Mouse (Mus musculus): ENCODE data around the gene Nup153. TPM values are rescaled to one million over a fixed set of nuclear protein-coding genes. Genes with fewer than 3 reads are reported as not detected.
A peak's percentile ranks its signal among the peaks of the same experiment; 100 is the strongest.

Gene Nup153
- 10 to 100 TPM; 48.5 to 60.9 TPM for total RNA-seq (2021)
- long read RNA-seq, experiment 1, partial matches to known transcripts: 8 of 9 reads
- long read RNA-seq, experiment 1, other reads (novel, unspliced or antisense): 1 of 9 reads
- long read RNA-seq, experiment 2, full-length matches to known transcripts: 2 of 2 reads
- long read RNA-seq, experiment 2, partial matches to known transcripts: 0 of 2 reads
- long read RNA-seq, experiment 2, other reads (novel, unspliced or antisense): 0 of 2 reads

GRCm38 (mm10) chr13:46727837-46728268 is at the start of gene Nup153:
TSS of gene Nup153 (minus strand) at chr13:46727940.
- peak; percentile 100 for DNase-seq

DNA sequence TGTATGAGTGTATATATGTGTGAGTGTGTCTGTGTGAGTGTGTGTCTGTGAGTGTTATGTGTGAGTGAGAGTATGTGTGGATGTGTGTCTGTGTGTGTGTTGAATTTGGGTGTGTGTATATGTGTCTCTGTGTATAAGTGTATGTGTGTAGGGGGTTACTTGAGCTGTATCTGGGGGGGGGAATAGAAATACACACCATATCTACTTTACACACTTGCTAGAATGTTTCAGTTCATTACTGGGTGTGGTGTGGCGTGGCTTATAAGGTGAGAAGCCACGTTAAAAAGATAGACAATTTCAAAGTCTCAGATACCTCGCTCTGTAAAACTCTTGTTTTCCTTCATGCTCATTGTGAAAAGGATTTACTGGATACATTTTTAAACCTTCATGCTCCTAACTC is 49.7 kb upstream of the Nup153 start:
- DNase-seq: no peak

- no peak for DNase-seq
Observed at GRCm38 (mm10) chr13:46776636-46777305, 49.0 kb upstream of the Nup153 start.

DNA sequence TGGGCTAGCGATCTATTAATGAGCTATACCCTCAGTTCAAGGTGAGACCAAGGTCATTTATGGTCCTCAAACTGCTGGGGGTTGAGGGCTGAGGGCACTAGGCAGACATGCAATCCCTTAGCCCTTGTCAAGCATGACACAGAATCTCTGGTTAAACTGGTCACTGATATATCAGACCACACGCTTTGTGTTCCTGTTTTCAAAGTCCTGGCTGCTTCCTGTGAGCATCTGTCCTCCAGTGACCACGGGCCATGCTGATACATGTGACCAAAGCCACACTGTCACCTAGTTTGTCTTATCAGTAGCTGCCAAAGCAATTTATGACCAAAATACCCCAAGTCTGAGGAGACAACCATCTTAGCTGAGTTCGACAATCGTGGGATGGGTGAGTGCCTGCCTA is 47.3 kb upstream of the Nup153 start:
- no peak for DNase-seq

DNA sequence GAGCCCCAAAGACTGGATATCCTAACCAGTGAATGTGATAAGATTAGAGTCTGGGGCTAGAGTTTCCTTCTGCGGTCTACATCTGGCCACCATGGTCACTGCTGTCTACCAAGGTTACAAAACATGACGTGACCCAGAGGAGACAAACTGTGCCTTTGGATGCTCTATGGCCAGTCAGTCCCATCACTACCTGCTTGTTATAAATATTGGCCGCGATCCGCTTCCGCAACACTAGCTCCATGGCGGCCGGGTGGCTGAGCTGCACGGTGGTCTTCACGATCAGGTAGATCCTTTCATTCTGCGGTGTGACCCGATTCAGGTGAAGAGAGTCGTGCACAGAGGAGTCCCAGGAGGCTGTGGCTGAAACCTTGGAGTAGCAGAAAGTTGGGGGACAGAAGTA is 44.8 kb upstream of the Nup153 start:
- no peak for DNase-seq

- DNase-seq: no peak
Observed at GRCm38 (mm10) chr13:46765361-46765760, 37.6 kb upstream of the Nup153 start.

GRCm38 (mm10) chr13:46763210-46763609 is 35.5 kb upstream of the Nup153 start:
- no peak for DNase-seq

DNA sequence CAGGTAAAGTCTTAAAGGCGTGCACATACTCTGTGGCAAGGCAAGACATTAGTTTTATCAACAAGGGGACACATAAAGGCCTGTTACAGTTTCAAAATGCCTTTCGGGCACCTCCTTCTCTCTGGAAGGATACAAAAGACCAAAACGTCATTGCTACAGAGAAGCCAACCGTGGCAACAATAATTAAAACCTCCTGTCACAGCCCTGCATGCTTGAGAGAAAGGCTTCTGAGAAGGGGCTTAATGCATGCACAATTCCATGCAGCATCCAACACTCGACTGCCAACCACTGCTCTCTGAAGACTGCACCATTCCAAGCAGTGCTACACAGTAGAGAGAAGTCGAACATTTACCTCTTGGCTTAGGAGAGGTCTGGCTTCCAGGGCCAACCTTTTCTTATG is 33.2 kb upstream of the Nup153 start:
- DNase-seq: no peak

GRCm38 (mm10) chr13:46759281-46759809 is 31.6 kb upstream of the Nup153 start:
- no peak for DNase-seq

- no peak for DNase-seq
Observed at GRCm38 (mm10) chr13:46758627-46759026, 30.9 kb upstream of the Nup153 start.

GRCm38 (mm10) chr13:46757946-46758345 is 30.2 kb upstream of the Nup153 start:
- DNase-seq: no peak

DNA sequence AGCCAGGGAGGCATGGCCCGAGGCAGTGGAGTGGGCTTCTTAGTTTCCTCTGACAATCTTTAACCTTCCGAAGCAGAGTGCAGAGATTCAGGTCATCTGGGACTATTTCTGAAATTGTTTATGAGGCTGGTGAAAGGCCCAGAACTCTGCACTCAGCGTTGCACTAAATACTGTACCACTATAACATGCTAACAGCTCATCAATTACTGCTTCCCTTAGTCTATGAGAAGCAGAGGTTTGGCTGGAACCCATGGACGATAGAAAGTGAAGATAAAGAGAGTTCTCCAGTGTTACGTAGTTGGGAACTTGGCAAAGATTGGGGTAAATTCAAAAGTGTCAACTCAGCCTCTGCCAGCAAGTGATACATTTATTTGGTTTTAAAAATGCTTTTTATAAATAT is 25.6 kb upstream of the Nup153 start:
- DNase-seq: no peak

DNA sequence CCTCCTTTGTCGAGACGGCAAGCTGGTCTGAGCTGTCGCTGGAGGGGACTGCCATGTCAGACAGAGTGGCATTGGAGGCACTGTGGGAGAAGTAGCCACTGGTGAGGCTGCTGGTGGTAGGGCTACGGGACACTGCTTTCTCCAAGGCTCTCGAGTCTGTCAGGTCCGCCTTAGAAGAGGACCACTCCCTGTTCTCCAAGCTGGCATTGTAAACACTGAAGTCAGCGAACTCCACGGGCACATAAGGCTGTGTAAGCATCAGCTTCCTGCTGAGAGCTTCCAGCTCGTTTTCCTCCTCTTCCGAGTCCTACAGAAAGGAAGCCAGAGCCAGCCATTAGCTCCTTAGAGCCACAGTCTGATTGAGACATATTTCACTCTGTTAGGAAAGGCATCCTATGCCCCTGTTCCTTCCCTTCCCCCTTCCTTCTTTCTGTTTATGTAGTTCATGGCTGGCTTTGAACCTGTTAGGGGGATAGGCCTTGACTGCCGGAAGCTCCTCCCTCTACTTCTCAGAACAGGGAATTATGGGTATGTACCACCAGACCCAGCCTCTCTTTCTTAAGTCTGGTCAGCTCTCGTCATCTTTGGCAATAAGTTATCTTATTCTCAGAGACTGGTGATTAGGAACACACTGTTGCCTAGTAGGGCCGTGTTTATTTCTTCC is 25.0 kb upstream of the Nup153 start:
- no peak for DNase-seq

GRCm38 (mm10) chr13:46748138-46748873 is 20.6 kb upstream of the Nup153 start:
- no peak for DNase-seq

- DNase-seq: no peak
Observed at GRCm38 (mm10) chr13:46743821-46744220, 16.1 kb upstream of the Nup153 start.

GRCm38 (mm10) chr13:46742367-46742766 is 14.6 kb upstream of the Nup153 start:
- no peak for DNase-seq

DNA sequence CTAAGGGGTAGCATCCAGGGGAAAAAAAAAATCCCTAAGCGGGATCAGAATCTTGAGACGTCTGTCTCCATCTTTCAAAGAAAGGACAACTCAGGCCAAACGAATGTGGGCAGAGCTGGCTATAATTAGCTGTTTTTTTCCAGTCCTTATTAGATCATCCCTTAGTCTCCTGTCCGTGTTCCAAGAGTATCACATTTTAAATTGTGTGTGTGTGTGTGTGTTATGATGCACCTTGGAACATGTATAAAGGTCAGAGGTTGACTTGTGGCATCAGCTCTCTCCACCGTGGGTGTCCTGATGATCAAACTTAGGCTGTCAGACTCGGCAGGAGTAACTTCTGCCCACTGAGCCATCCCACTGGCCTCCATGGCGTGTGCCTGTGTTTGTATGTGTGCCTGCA is 11.7 kb upstream of the Nup153 start:
- DNase-seq: no peak

DNA sequence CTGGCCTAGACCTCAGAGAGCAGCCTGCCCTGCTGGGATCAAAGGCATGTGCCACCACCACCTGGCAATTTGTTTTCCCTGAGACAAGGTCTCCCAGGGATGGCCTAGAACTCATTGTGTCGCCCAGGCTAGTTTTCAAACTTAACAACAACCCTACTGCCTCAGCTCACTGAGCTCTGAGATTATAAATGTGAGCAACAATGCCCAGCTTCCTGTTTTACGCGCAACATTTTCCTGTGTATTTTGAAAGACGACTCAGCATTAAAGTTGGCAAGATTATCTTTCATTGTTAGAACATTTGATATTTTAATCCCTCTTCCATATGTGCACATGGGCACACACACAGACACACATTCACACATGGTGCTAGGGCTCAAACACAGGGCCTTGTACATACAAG is 9.7 kb upstream of the Nup153 start:
- no peak for DNase-seq

- peak; percentile 39 for DNase-seq
Observed at GRCm38 (mm10) chr13:46736479-46736865, 8.7 kb upstream of the Nup153 start.

- peak; percentile 63 for DNase-seq
Observed at GRCm38 (mm10) chr13:46735808-46736478, 8.2 kb upstream of the Nup153 start.

GRCm38 (mm10) chr13:46735219-46735807 is 7.6 kb upstream of the Nup153 start:
- DNase-seq: no peak

DNA sequence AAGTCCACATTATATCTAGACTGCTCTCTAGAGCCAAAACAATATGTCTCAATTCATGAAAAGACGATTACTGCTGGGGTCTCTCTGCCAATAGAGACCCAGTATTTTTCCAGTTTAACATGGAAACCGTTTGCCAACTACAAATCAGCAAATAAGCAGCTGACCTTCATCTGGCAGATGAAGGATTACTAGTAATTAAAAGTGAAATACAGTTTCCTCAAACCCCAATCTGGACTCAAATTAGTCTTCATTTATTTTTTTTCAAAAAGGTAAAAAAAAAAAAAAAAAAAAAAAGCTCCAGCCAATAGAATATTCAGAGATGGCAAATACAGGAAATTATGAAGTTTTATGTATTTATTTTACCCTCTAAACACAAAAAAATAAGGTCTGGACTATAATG is 2.3 kb upstream of the Nup153 start:
- DNase-seq: no peak

Measured in adrenal gland, postnatal 10 days (tissue).